Mouse (Mus musculus): ENCODE measurements around the gene Ssbp4.

Gene Ssbp4

DNA sequence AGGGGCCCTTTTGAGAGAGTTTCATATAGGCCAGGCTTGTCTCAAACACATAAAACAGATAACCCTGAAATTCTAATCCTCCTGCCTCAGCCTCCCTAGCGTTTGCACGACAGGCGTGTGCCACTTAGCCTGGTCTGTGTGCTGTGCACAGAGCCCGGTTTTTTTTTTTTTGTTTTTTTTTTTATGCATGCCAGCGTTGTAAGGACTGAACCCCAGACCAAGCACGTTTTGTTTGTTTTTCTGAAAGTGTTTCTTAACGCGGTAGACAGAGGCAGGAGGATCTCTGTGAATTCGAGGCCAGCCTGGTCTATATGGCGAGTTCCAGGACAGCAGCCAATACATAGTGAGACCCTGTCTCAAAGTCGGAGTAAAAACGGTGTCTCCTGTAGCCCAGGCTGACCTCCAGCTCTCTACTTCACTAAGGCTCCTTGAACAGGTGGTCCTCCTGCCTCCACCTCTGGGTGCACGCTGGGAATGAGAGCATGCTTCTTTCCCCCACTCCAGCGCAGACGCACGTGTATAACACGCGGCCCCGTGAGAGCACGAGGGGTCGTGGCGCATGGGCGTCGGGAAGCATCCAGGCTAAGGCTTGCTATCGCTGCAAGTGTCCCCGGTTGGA is at the start of gene Ssbp4:
TSS of gene Ssbp4 (minus strand) at position 124 of the 619 bp plus-strand sequence.
- DNase-seq, result no peak

DNA sequence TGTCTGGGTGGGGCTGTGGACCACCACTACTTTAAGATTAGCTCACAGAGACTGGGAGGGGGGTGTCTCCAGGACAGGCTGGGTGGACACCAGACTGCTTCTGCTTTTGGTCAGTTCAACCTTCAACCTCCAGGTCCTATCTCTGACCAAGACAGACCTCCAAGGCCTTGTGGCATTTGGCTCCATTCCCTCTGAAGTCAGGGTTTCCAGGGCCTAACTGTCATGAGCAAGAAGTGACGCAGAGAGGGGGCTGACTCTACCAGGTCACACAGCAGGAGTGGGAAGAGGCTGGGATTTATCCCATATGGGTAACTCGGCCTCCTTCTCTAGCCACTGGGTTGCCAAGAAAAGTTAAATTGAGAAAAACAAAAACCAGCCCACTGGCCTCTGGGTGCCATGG is 49.1 kb upstream of the Ssbp4 start:
- DNase-seq, result no peak

DNA sequence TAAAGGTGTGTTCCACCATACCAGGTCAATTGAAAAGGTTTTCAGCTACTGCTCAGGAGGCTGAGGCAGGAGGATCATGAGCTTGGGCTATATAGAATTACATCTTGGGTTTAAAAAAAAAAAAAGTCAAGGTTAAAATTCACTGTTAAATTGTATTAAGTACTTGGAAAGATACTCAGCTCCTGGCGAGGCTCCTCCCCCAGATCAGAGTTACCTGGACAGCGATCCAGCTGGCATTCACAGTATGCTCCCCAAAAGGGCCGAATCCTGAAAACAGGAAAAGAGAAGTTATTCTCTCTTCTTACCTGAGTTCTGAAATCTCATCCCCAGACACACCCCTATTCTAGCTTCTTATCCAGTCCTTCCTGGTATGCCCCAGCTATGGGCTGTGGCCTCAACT is 48.5 kb upstream of the Ssbp4 start:
- DNase-seq, result no peak

DNA sequence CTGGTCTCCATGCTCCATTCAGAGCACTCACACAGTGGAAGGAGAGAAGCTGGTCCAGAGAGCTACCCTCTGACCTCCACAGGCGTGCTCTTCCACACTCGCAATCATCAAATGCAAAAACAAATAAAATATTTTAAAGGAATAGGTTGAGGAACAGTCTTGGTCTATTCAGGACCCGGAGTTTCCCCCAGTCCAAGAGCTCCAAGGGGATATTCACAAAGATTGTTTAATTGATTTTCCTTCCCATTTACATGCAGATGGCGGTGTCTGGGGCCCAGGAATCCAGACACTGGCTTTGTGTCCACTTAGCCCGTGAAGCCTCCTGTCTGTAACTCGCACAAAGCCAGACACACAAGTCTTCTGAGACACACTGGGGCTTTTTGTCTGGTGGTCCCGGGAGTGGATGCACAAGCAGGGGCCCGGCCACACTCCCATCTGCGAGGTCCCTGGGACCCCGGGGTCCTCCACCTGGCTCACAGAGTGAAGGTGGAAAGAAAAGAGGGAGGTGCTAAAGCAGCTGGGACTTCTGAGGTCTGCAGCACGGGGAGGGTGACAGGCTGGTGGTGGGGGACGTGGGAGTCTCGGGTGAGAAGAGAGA is 47.6 kb upstream of the Ssbp4 start:
- DNase-seq, result no peak

DNA sequence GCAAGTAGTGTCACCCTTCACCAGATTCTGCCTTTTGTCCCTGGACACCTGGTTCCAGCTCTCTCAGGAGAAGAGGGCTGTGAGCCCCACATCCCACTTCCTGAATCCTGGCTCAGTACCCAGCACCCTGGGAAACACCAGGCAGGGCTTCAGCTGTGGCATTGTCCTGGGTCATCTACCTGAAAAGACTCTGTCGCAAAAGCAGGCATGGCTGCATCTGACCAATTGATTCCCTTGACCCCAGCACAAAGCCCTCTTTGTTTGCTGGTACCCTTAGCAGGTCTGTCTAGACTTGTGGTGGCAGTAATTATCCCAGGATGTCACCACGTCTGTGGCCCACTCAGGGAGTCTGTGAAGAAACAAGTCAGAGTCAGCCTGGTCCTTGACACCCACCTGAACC is 46.8 kb upstream of the Ssbp4 start:
- DNase-seq, result no peak

DNA sequence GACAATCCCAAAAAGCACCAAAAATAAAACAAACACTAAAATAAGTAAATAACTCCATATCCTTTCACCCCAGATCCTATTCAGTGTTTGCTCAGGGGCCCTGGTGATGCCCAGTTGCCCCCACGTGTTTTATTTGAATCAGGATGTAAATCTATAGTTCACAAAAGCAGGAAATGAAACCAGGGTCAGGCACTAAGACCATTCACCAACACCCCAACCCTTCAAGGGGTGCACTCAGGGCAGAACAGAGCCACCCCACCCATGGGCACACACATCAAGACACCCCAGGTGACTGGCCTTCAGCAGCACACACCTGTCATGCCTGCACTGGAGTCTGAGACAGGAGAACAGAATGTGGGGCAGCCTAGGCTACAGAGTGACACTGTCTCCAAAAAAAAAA is 45.4 kb upstream of the Ssbp4 start:
- DNase-seq, result no peak

DNA sequence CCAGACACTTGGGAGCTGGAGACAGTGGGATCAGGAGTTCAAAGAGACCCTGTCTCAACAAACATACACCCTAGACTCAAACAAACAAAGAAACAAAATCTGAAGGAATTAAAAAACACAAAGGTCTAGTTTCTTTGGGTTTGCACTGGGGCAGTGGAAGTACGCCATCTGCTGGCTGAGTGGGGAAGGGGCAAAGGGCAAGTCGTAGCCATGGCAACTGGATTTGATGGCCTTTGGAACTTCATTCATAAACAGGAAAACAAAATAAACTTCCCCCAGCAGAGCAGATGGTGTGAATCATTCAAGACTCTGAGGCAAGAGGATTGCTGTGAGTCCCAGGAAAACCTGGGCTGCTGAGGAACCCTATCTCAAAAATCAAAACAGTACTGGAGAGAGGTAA is 44.6 kb upstream of the Ssbp4 start:
- DNase-seq, result peak; percentile 89

DNA sequence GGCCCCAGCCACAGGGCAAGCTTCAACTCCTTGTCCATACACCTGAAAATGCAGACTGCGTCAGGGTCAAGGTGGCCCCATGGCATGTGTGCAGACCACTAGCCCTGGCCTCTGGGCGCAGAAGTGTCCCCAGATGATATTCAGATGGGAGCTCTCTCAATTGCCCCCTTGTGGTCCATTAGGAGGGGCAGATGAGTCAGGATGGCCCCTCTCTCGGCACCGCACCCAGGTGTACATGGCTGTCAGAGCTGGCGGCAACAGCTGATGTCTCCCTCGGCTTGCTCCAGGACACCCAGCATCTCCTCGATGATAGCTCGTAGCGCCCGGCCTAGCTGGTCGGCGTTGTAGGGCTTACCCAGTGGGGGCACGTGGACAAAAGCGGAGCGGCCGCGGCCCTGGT is 41.7 kb upstream of the Ssbp4 start:
- DNase-seq, result peak; percentile 8

DNA sequence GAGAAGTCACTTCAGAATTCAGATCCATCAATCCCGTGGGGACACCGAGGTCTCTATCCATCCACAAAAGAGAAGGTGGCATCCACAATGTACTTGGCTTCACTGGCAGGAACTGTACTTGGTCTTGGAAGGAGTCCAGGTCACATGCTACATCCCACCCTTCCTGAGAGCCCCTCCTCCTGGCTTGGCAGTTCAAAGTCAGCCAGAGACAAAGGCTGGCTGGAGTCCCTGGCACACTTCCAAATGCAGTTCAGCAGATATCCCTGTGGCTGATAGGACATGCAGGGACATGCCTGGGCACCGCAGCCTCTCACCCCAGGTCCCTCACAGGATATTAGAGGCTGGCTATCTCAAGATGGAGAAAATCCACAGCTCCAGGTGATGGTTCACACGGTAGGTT is 40.7 kb upstream of the Ssbp4 start:
- DNase-seq, result peak; percentile 89

DNA sequence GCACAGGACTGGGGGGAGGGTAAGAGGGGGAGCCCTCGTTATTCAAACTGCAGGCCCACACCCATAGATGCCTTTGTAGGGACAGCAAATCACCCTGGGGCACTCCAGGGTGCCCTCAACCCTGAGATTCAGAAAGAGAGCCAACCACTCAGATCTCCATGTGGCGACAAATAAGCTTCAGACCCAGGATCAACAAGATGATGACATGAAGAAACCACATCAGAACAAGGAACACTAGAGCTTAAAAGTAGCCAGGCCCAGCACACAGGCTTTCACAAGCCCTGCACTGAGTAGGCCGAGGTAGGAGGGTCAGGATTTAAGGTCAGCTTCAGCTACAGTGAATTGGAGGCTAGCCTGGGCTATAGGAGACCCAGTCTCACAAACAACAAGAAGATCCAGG is 40.2 kb upstream of the Ssbp4 start:
- no peak for DNase-seq

DNA sequence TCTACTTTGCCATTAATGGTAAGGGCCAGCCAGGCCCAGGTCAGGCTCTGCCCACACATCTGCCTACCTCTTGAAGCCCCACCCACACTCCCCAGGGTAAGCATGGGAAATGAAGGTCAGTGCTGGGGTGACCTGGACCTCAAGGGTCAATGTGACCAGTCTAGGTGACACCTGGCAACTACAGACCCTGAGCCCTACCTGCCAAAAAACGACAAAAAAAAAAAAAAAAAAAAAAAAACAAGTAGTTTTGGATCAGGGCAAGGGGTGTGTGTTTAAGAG is 39.4 kb upstream of the Ssbp4 start:
- no peak for DNase-seq

DNA sequence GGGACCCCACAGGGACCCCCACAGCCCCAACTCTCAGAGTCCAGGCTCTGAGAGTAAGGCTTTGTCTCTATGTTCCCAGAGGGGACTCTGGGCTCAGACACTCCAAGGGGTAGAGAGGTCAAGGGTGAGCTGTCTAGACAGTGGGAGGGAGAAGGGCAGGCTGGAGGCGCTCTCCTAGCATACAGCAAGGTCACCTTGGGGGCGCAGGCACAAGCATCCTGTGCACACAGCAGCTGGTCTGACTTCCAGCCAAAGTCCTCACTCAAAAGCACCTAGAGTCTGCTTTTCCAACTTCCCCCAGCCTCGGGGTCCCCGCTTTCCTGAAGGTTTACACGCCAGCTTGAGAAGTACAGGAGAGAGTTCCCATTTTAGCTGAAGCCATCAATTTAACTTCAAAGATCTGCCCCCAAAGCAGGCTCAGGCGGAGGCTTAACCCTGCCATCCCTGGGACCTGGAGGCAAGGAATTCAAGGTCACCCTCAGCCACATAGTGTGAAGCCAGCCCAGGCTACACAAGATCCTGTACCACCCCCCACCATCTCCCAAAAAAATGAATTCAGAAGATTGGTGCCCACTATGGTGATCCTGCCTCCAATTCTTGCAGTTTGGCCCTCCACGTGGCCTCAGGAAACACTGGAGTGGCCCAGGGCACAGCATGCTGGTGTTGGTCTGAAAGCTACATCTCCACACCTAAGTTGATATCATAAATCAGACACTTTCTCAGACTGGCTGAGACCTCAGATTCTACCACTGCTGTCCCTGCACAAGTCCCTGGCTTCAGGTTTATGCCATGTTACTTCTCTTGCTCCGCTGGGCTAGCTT is 38.9 kb upstream of the Ssbp4 start:
- peak; percentile 72 for DNase-seq

DNA sequence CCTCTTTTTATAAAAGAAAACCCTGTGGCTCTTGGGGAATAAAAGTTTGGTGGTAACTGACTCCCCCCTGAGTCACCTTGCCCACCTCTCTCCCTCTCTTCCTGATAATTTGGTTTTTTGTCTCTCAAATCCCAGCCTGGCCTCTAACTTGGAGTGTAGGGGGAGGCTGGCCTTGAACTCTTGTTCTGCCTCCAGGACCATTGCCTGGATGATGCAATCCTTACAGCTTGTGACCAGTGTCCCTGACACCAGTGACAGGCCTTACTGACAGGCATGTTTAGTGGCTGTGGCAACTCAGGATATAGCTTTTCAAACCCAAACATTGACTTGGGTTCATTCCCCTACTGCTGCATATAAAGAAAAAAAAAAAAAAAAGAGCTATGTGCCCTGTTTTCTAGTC is 38.1 kb upstream of the Ssbp4 start:
- no peak for DNase-seq

DNA sequence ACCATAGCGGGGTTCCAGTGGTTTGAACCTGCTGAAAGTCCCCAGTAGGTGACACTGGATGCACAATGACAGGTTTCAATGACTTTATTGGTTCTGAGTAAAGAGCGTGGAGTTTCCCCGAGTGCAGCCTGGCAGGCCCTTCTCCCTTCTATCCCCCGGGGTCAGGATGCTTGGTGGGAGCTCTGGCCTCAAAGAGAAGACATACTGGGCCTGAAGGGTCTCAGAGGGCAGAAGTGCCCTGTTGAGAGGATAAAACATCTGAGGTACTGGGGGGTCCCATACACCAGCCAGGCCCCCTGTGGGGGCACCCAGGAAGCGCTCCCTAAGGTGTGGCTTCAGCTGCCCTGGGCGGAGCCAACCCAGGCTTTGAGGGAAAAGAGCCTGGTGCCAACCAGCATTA is 37.7 kb upstream of the Ssbp4 start:
- DNase-seq, result no peak

DNA sequence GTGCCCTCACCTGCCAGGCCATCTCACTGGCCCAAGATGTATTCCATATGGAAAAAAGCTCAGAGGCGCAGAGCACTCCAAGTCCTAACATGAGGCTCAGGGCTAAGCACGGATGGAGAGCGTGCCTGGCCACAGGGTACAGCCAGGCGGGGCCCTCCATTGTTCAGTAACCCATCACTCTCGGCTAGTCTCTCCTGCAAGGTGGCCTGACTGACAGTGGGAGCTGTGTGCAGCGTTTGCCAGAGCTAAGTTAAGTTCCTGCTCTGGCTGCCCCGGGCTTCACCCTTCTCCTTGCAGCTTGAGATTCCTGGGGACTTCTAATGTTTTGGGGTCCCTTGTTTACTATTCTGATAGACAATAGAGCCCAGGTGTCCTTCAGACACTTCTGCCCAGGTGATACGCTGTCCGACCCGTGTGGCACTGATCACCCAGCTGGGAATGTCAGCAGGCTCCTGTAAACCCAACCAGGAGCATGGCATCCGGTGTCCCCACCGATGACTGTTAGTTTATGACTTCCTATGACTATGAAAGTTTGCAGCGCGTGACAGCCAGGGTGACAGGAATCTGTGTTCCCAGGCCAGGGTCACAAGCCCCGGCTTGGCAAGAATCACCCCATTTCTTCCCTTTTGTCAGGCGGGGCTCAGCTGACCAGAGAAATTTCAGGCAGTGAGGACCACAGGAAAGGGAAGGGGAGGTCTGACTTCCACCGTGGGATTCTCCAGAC is 37.0 kb upstream of the Ssbp4 start:
- peak; percentile 70 for DNase-seq

DNA sequence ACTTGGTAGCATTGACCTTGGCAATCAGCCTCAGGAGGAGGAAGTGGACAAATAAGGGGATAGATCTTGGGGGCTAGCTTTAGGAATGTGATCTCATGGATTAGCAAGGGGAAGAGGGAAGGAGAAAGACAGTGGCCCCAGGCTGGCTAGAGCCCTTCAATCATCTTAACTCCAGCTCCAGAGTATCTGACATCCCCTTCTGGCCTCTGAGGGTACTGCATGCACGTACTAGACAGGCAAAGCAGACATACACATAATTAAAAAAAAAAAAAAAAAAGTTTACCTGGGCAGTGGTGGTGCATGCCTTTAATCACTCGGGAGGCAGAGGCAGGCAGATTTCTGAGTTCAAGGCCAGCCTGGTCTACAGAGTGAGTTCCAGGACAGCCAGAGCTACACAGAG is 35.4 kb upstream of the Ssbp4 start:
- peak; percentile 47 for DNase-seq

DNA sequence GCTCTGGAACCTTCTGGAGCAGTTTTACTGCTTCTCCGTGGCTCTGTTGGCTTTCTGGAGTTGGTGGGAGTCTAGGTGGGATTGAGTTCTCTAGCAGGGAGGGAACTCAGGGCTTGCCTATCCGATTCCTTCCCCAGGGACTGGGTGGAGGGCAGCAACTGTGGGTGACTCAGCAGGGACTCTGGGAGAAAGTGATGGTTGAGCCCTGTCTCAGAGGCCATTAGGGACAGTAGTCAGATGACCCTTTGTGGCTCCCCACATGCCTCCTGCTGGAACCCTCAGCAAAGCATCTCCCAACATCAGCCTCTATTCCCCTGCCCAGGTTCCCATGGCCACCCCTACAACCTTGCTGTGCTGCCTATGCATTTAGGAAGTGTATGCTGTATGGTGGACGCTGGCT is 34.3 kb upstream of the Ssbp4 start:
- no peak for DNase-seq

DNA sequence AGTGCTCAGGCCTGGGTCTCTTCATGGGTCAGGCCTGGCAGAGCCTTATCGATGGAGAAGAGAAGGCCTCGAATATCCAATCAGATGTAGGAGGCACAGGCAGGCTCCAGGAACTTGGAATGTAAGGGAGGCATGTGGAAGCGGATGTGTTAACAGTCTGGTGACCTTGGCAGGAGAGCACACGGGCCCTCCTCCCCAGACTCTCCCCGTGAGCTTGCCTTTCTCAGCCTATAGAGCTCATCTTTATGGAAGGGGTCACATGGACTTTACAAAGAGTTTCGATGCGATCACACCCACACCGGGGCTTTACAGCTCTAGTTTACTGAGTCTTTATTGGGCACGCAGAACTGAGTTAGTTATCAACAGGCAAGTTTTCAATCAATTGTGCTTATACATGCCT is 30.1 kb upstream of the Ssbp4 start:
- no peak for DNase-seq

DNA sequence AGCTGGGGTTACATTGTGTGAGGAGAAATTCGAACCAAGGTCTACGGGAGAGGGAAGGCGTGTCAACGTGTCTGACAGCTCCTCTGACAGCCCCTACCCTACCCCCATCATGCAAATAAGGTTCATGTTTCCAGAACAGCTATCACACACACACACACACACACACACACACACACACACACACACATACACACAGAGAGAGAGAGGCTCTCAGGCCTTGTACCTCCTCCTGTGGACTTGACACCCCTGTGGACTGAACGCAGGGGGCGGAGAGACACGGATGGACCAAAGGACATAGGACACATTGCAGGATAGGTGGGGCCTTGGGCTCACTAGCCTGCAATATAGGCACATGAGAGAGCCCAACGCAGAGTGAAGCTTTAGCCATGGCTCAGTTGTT is 28.2 kb upstream of the Ssbp4 start:
- DNase-seq, result peak; percentile 42

DNA sequence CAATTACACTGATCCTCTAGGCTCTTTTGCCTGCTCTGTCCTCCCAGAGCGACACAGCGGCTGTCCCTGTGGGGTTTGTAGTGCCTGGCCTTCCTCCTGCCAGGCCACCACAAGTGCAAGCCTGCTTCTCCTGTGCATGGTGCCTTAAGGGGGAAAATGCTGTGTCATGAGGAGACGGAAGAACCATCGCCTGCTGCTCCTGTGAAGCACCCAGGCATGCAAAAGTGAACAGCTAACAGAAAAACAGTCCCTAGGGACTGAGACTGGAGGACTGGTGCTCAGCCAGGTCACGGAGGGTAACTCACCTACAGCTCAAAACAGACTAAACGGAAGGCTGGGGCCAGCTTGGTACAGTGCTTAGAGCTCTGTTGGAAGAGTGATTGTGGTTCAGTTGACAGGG is 26.9 kb upstream of the Ssbp4 start:
- peak; percentile 61 for DNase-seq

DNA sequence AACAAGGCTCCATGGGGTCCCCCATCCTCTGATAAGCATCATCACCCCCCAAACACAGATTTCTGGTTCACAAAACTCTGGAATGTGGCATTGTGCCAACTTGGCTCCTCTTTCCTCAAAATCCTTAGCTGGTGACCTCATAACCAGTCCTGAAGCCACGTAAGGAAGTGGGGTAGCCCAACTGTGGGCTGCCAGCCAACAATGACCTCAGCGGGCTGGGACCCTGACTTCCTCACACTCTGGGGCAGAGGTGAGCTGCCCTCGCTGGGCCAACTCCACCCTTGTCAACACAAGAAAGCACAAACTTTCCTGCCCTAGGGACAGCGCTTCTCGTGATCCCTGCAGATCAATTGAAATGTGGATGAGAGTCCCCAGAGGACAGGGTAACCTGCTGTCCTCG is 25.4 kb upstream of the Ssbp4 start:
- DNase-seq, result peak; percentile 89

DNA sequence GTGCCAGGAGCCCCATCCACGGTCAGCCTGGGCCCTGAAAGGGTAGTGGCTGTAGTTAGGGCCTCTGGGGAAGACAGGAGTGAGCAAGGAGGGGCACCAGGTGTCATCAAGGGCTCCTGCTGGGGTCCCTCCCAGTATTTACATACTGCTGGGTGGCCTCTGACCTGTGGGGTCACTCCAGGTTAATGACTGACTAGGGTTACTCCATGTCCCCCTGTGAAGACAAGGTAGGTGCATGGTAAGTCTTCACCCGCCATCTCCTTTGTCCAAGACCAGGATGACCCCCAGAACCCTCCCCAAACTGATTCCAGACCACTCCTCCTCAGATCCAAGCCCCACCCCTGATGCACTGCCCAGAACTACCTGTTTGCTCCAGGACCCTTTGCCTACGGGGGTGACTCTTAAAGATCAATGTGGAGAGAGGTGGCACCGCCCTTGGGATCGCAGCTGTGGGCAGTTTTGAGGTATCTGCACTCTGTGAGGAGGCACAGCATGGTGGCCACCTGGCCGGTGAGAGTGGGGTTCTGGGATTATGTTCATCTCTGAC is 23.7 kb upstream of the Ssbp4 start, which contains the start of gene Gdf15:
TSS of gene Gdf15 (minus strand) at position 111 of the 547 bp plus-strand sequence.
- peak; percentile 12 for DNase-seq

DNA sequence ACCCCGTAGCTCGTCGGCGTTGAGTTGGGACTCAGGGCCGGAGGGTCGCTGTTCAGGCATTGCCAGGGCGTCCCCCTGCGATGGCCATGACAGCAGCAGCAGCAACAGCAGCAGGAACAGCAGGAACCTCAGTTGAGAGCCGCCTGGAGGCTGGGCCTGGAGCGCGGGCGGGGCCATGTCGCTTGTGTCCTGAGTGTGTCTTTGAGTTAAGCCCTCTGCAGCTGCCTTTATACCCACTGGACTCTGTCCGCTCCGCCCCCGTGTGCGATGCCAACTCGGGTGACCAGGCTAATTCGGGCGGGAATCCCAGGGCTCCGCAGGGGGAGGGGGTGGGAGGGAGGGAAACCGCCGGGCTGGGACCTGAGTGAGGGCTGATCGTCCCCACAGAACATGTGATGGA is 22.8 kb upstream of the Ssbp4 start:
- DNase-seq, result peak; percentile 78

All from kidney, adult 18-20 months (tissue).